Mouse (Mus musculus) layer of hippocampus, adult 2 months (tissue): ENCODE measurements around the gene Lgr6. TPM values are rescaled to one million over a fixed set of nuclear protein-coding genes. Genes with fewer than 3 reads are reported as not detected.

Source experiments
- DNase-seq, 2 experiments: peaks; one replicate each; pipeline ENCODE4 v3.0.0; 2022; ENCODE audit warnings: low spot score in 2 of 2
- H3K27ac ChIP-seq: fragments of 200-600 bp; 2 replicates; pipeline ENCODE4 v1.8.1; 2022
- H3K4me3 ChIP-seq: fragments of 200-600 bp; 2 replicates; pipeline ENCODE4 v1.8.1; 2022; ENCODE audit warnings: mild to moderate bottlenecking
- CTCF ChIP-seq: fragments of 200-600 bp; conservative IDR thresholded peaks from 2 replicates; pipeline ENCODE4 v1.8.1; 2022; ENCODE audit warnings: antibody characterized with exemption, mild to moderate bottlenecking, moderate library complexity
- total RNA-seq, 2 experiments: library from RNA; stranded (reverse); gene quantifications; 2 replicates each; pipeline ENCODE4 v1.2.3; 2021

The Lgr6 gene
- total RNA-seq, 2 experiments from 2014 or later, result 2.4 TPM

GRCm38 (mm10) chr1:135135111-135135787 lies 30.2 kb upstream of the Lgr6 start:
- Histone ChIP-seq H3K4me3 (no peak overlapping the region), H3K27ac (no peak overlapping the region)
- DNase-seq, result no peak
- TF ChIP-seq CTCF, result no peak

GRCm38 (mm10) chr1:135133678-135134435 lies 28.8 kb upstream of the Lgr6 start:
- no peak for TF ChIP-seq CTCF
- no peak for DNase-seq
- no peak overlapping the region for H3K4me3 ChIP-seq

GRCm38 (mm10) chr1:135132893-135133369 lies 27.9 kb upstream of the Lgr6 start:
- H3K4me3 ChIP-seq, result no peak overlapping the region
- no peak for DNase-seq
- no peak overlapping the region for H3K27ac ChIP-seq
- no peak for TF ChIP-seq CTCF

More at GRCm38 (mm10) chr1:135133678-135134435, 28.8 kb upstream of the Lgr6 start:
- H3K27ac ChIP-seq, result no peak overlapping the region

- H3K27ac ChIP-seq, result no peak within 1 kb of the TSS
- peak; percentile 78 for TF ChIP-seq CTCF
- no peak for DNase-seq
- no peak within 1 kb of the TSS for H3K4me3 ChIP-seq
Measured at GRCm38 (mm10) chr1:135132473-135132872, 27.4 kb upstream of the Lgr6 start, which contains the start of gene Ptpn7. Gene Ptpn7 (plus strand): TSS chr1:135132700.

- Histone ChIP-seq H3K4me3 (no peak overlapping the region), H3K27ac (no peak overlapping the region)
- TF ChIP-seq CTCF, result no peak
- DNase-seq, result no peak
Measured at GRCm38 (mm10) chr1:135131560-135131959, 26.5 kb upstream of the Lgr6 start.

GRCm38 (mm10) chr1:135131034-135131433 lies 26.0 kb upstream of the Lgr6 start:
- no peak for TF ChIP-seq CTCF
- no peak overlapping the region for H3K27ac ChIP-seq
- no peak for DNase-seq
- no peak overlapping the region for H3K4me3 ChIP-seq

GRCm38 (mm10) chr1:135130376-135131018 lies 25.4 kb upstream of the Lgr6 start:
- peak; percentile 11; the same call in 1 of the 2 replicates for TF ChIP-seq CTCF
- no peak for DNase-seq
- H3K27ac ChIP-seq, result no peak overlapping the region
- H3K4me3 ChIP-seq, result no peak overlapping the region

GRCm38 (mm10) chr1:135129543-135130183 lies 24.6 kb upstream of the Lgr6 start:
- H3K27ac ChIP-seq, result no peak overlapping the region
- TF ChIP-seq CTCF, result no peak
- H3K4me3 ChIP-seq, result no peak overlapping the region
- no peak for DNase-seq

GRCm38 (mm10) chr1:135128986-135129385 lies 23.9 kb upstream of the Lgr6 start:
- H3K4me3 ChIP-seq, result no peak overlapping the region
- DNase-seq, result no peak
- TF ChIP-seq CTCF, result no peak
- no peak overlapping the region for H3K27ac ChIP-seq

GRCm38 (mm10) chr1:135128011-135128441 lies 22.9 kb upstream of the Lgr6 start:
- no peak overlapping the region for H3K4me3 ChIP-seq
- no peak for DNase-seq
- H3K27ac ChIP-seq, result no peak overlapping the region
- TF ChIP-seq CTCF, result no peak

GRCm38 (mm10) chr1:135126443-135127027 lies 21.5 kb upstream of the Lgr6 start:
- Histone ChIP-seq H3K4me3 (no peak overlapping the region), H3K27ac (no peak overlapping the region)
- TF ChIP-seq CTCF, result no peak
- DNase-seq, result no peak

- TF ChIP-seq CTCF, result no peak
- no peak for DNase-seq
- Histone ChIP-seq H3K27ac (no peak overlapping the region), H3K4me3 (no peak overlapping the region)
Measured at GRCm38 (mm10) chr1:135125990-135126389, 20.9 kb upstream of the Lgr6 start.
